Comparison of ENCODE assay signal across 19 mouse cellular contexts in the genomic region with DNA sequence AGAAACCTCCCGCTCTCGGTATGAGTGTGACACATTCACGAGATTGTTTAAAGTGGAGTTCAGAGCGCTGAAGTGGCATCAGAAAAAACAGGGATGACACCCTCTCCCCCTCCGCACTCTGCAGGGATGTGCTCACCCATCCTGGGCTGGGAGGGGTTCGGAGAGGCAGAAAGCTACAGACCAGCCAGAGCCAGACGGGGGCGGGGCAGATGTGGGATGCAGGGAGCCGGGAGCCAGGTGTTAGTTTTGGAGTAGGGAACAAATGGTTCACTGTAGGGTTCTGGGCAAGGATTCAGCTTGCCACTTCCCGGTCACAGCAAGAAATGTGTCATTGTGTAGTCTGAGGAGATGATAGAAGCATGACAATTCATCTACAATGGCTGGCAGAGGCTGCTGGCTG.
DNase-seq lines count a peak whose midpoint lies in the region; TF ChIP-seq lines count a peak whose summit lies in the region.
"Had no signal": no experiment of that assay in that cellular context is flagged by ENCODE, and none has a peak within 500 bp of the region (broad histone marks: within the 10 kb centered on the region; RNA-seq: fewer than 3 reads in every experiment).

No protein-coding gene starts in this region.

- intact Hi-C loops in left cerebral cortex, postnatal 4 days (cut with DNase I), result no loop called here

- H3K27ac ChIP-seq in layer of hippocampus, adult 2 months, result no peak overlapping the region
- H3K27ac ChIP-seq: embryonic facial prominence, embryonic 15.5 days; forebrain, embryonic 10.5 days; heart, embryonic 13.5 days; hindbrain, embryonic 12.5 days had no signal

- TF ChIP-seq CTCF in layer of hippocampus, adult 2 months (conservative IDR thresholded peaks at IDR 0.05), result no peak

- peak; percentile 39 to 69 for DNase-seq in cerebellum, postnatal 10 days
- no peak for DNase-seq in cerebellum, postnatal 4 days (ENCODE audit: low spot score in 2 of 2)
- DNase-seq in layer of hippocampus, adult 11-12 months (ENCODE audit: low spot score), result peak; percentile 29
- DNase-seq in layer of hippocampus, adult 2 months (ENCODE audit: low spot score in 2 of 2), result no peak
- peak; percentile 14 for DNase-seq in right cerebral cortex, postnatal 25 days
- no peak for DNase-seq in right cerebral cortex, postnatal 10 days (ENCODE audit: low spot score in 2 of 2)
- DNase-seq in left cerebral cortex, postnatal 4 days, result peak; percentile 37
- DNase-seq in spleen, adult 12 weeks (ENCODE audit: low spot score), result no peak
- DNase-seq: adrenal gland, postnatal 14 days; cerebellum, adult 9-10 months; embryo, embryonic 11 days; gastrocnemius, postnatal 36 days; heart, adult 11 months; heart, postnatal 36 days had no signal

- H3K4me3 ChIP-seq in layer of hippocampus, adult 2 months, result no peak overlapping the region
- H3K4me3 ChIP-seq: embryonic facial prominence, embryonic 15.5 days; erythroblast, embryonic 14.5 days; forebrain, embryonic 10.5 days; heart, embryonic 13.5 days; hindbrain, embryonic 12.5 days had no signal

Comparison
In these comparisons a context has a peak if more than half of its experiments do, and no peak if none do; other contexts are left out.
1. DNase-seq: peak in cerebellum, postnatal 10 days (2 of 2), layer of hippocampus, adult 11-12 months (single experiment), right cerebral cortex, postnatal 25 days (single experiment) and left cerebral cortex, postnatal 4 days (single experiment); none in cerebellum, postnatal 4 days (0 of 2), layer of hippocampus, adult 2 months (0 of 2), right cerebral cortex, postnatal 10 days (0 of 2) and spleen, adult 12 weeks (single experiment).